Mouse (Mus musculus): Measurements from ENCODE around the gene Immt. TPM values are rescaled to one million over a fixed set of nuclear protein-coding genes. Genes with fewer than 3 reads are reported as not detected.

Immt gene
- total and polyA plus RNA-seq, 2 experiments from 2014 or later = 112 to 165 TPM

GRCm38 (mm10) chr6:71823085-71823484, 8.0 kb upstream of the Immt start:
- peak; percentile 63 for ATAC-seq
- Histone ChIP-seq H3K4me3 (ENCODE audit: low read length) (peak overlapping the region; percentile 78), H3K9ac (replicated peaks; ENCODE audit: low read length) (peak overlapping the region; percentile 63), H3K9me3 (ENCODE audit: low read length) (no peaks in the 10 kb centered on the region), H3K4me1 (ENCODE audit: insufficient read depth, low read length) (peaks cover 7% of the 10 kb centered on the region; the same call in 1 of the 2 replicates), H3K36me3 (ENCODE audit: insufficient read depth, low read length) (peaks cover 6% of the 10 kb centered on the region; the same call in 1 of the 2 replicates), H3K4me2 (ENCODE audit: low read depth, low read length) (peak overlapping the region; percentile 92), H3K27ac (0 out of 2 replicates have a peak overlapping the region, but pooled peaks have one; percentile 26), H3K27me3 (ENCODE audit: insufficient read depth, low read length) (no peaks in the 10 kb centered on the region; the same call in 1 of the 2 replicates)
- WGBS = 3% methylated on average over 7 of the region's 7 CpGs
- TF ChIP-seq CTCF (IDR thresholded peaks at IDR 0.05; ENCODE audit: low read depth) = no peak
- no peak for DNase-seq (ENCODE audit: low spot score)

GRCm38 (mm10) chr6:71823488-71823887, 7.6 kb upstream of the Immt start:
- Histone ChIP-seq H3K27me3 (ENCODE audit: insufficient read depth, low read length) (no peaks in the 10 kb centered on the region; the same call in 1 of the 2 replicates), H3K4me2 (ENCODE audit: low read depth, low read length) (peak overlapping the region; percentile 92), H3K9me3 (ENCODE audit: low read length) (no peaks in the 10 kb centered on the region), H3K4me1 (ENCODE audit: insufficient read depth, low read length) (peaks cover 7% of the 10 kb centered on the region; the same call in 1 of the 2 replicates), H3K27ac (0 out of 2 replicates have a peak overlapping the region, but pooled peaks have one; percentile 26), H3K4me3 (ENCODE audit: low read length) (peak overlapping the region; percentile 78), H3K36me3 (ENCODE audit: insufficient read depth, low read length) (peaks cover 2% of the 10 kb centered on the region; the same call in 1 of the 2 replicates), H3K9ac (replicated peaks; ENCODE audit: low read length) (peak overlapping the region; percentile 63)
- TF ChIP-seq CTCF (IDR thresholded peaks at IDR 0.05; ENCODE audit: low read depth) = no peak
- WGBS = 1% methylated on average over 19 of the region's 19 CpGs
- peak; percentile 91 for DNase-seq (ENCODE audit: low spot score)
- peak; percentile 93 for ATAC-seq

- H3K36me3 ChIP-seq (ENCODE audit: insufficient read depth, low read length) = no peaks in the 10 kb centered on the region
- H3K27ac ChIP-seq = no peak overlapping the region
- H3K9me3 ChIP-seq (ENCODE audit: low read length) = no peaks in the 10 kb centered on the region
- DNase-seq (ENCODE audit: low spot score) (no peak), ATAC-seq (peak; percentile 28; the same call in 1 of the 2 replicates)
- H3K4me1 ChIP-seq (ENCODE audit: insufficient read depth, low read length) = peaks cover 7% of the 10 kb centered on the region; the same call in 1 of the 2 replicates
- TF ChIP-seq CTCF (IDR thresholded peaks at IDR 0.05; ENCODE audit: low read depth) = no peak
- H3K9ac ChIP-seq (replicated peaks; ENCODE audit: low read length) = peak overlapping the region; percentile 63; the same call in 1 of the 2 replicates
- peak overlapping the region; percentile 78 for H3K4me3 ChIP-seq (ENCODE audit: low read length)
- WGBS = 38% methylated on average over 3 of the region's 3 CpGs
- H3K27me3 ChIP-seq (ENCODE audit: insufficient read depth, low read length) = no peaks in the 10 kb centered on the region; the same call in 1 of the 2 replicates
- peak overlapping the region; percentile 92 for H3K4me2 ChIP-seq (ENCODE audit: low read depth, low read length)
These were observed 7.2 kb upstream of the Immt start for GRCm38 (mm10) chr6:71823961-71824360.

GRCm38 (mm10) chr6:71826869-71827268, 4.3 kb upstream of the Immt start, which contains the start of gene Mrpl35:
Gene Mrpl35, minus strand, starts transcription at chr6:71826969.
- H3K4me3 ChIP-seq (ENCODE audit: low read length) = no peak within 1 kb of the TSS
- TF ChIP-seq CTCF (IDR thresholded peaks at IDR 0.05; ENCODE audit: low read depth) = no peak
- 38% methylated on average over 1 of the region's 1 CpGs for WGBS
- H3K9me3 ChIP-seq (ENCODE audit: low read length) = no peaks in the 10 kb centered on the region
- H3K9ac ChIP-seq (replicated peaks; ENCODE audit: low read length) = no peak within 1 kb of the TSS
- DNase-seq (ENCODE audit: low spot score) (no peak), ATAC-seq (no peak)
- H3K36me3 ChIP-seq (ENCODE audit: insufficient read depth, low read length) = no peaks in the 10 kb centered on the region
- H3K27me3 ChIP-seq (ENCODE audit: insufficient read depth, low read length) = no peaks in the 10 kb centered on the region; the same call in 1 of the 2 replicates
- no peak within 1 kb of the TSS for H3K27ac ChIP-seq
- no peak within 1 kb of the TSS for H3K4me2 ChIP-seq (ENCODE audit: low read depth, low read length)
- peaks cover 7% of the 10 kb centered on the region; the same call in 1 of the 2 replicates for H3K4me1 ChIP-seq (ENCODE audit: insufficient read depth, low read length)

- Histone ChIP-seq H3K9ac (replicated peaks; ENCODE audit: low read length) (no peak overlapping the region; the same call in 1 of the 2 replicates), H3K27me3 (ENCODE audit: insufficient read depth, low read length) (no peaks in the 10 kb centered on the region; the same call in 1 of the 2 replicates), H3K9me3 (ENCODE audit: low read length) (no peaks in the 10 kb centered on the region), H3K4me3 (ENCODE audit: low read length) (no peak overlapping the region), H3K4me2 (ENCODE audit: low read depth, low read length) (no peak overlapping the region), H3K4me1 (ENCODE audit: insufficient read depth, low read length) (no peaks in the 10 kb centered on the region), H3K36me3 (ENCODE audit: insufficient read depth, low read length) (no peaks in the 10 kb centered on the region), H3K27ac (no peak overlapping the region)
- ATAC-seq = no peak
- WGBS = 88% methylated on average over 9 of the region's 9 CpGs
- no peak for DNase-seq (ENCODE audit: low spot score)
- TF ChIP-seq CTCF (IDR thresholded peaks at IDR 0.05; ENCODE audit: low read depth) = no peak
These were observed 1.4 kb upstream of the Immt start for GRCm38 (mm10) chr6:71829768-71830167.

- Histone ChIP-seq H3K9me3 (ENCODE audit: low read length) (no peaks in the 10 kb centered on the region), H3K9ac (replicated peaks; ENCODE audit: low read length) (peak overlapping the region; percentile 74), H3K4me1 (ENCODE audit: insufficient read depth, low read length) (no peaks in the 10 kb centered on the region), H3K27ac (peak overlapping the region; percentile 94), H3K36me3 (ENCODE audit: insufficient read depth, low read length) (no peaks in the 10 kb centered on the region), H3K27me3 (ENCODE audit: insufficient read depth, low read length) (no peaks in the 10 kb centered on the region; the same call in 1 of the 2 replicates), H3K4me2 (ENCODE audit: low read depth, low read length) (peak overlapping the region; percentile 57), H3K4me3 (ENCODE audit: low read length) (peak overlapping the region; percentile 66)
- WGBS = 0% methylated on average over 21 of the region's 21 CpGs
- ATAC-seq (peak; percentile 98), DNase-seq (ENCODE audit: low spot score) (peak; percentile 97)
- TF ChIP-seq CTCF (IDR thresholded peaks at IDR 0.05; ENCODE audit: low read depth) = 0 out of 2 replicates have a peak, but pooled peaks have one; percentile 1
These were observed 440 bp downstream of the Immt start for GRCm38 (mm10) chr6:71831581-71831960.

GRCm38 (mm10) chr6:71836811-71837210, 5.7 kb downstream of the Immt start:
- ATAC-seq = no peak
- TF ChIP-seq CTCF (IDR thresholded peaks at IDR 0.05; ENCODE audit: low read depth) = no peak
- Histone ChIP-seq H3K4me1 (ENCODE audit: insufficient read depth, low read length) (no peaks in the 10 kb centered on the region), H3K4me3 (ENCODE audit: low read length) (no peak overlapping the region), H3K9ac (replicated peaks; ENCODE audit: low read length) (no peak overlapping the region), H3K27ac (no peak overlapping the region), H3K27me3 (ENCODE audit: insufficient read depth, low read length) (no peaks in the 10 kb centered on the region), H3K4me2 (ENCODE audit: low read depth, low read length) (no peak overlapping the region), H3K9me3 (ENCODE audit: low read length) (no peaks in the 10 kb centered on the region), H3K36me3 (ENCODE audit: insufficient read depth, low read length) (no peaks in the 10 kb centered on the region)
- 67% methylated on average over 2 of the region's 2 CpGs for WGBS
- no peak for DNase-seq (ENCODE audit: low spot score)

Measured in hindbrain, postnatal 0 days (tissue).